Mouse (Mus musculus): ENCODE data around the gene Gm20219.

The Gm20219 gene

GRCm38 (mm10) chr17:56551841-56552581, 2.2 kb downstream of the Gm20219 start:
- DNase-seq = no peak

GRCm38 (mm10) chr17:56550784-56551475, 3.3 kb downstream of the Gm20219 start:
- no peak for DNase-seq

- DNase-seq = no peak
Measured at GRCm38 (mm10) chr17:56548605-56549105, 5.5 kb downstream of the Gm20219 start.

GRCm38 (mm10) chr17:56547846-56548604, 6.2 kb downstream of the Gm20219 start:
- DNase-seq = no peak

- no peak for DNase-seq
Measured at GRCm38 (mm10) chr17:56547116-56547845, 6.9 kb downstream of the Gm20219 start.

- DNase-seq = no peak
Measured at GRCm38 (mm10) chr17:56546576-56546975, 7.6 kb downstream of the Gm20219 start.

GRCm38 (mm10) chr17:56545945-56546344, 8.2 kb downstream of the Gm20219 start:
- DNase-seq = no peak

GRCm38 (mm10) chr17:56544699-56545387, 9.3 kb downstream of the Gm20219 start:
- no peak for DNase-seq

- no peak for DNase-seq
Measured at GRCm38 (mm10) chr17:56543684-56544224, 10.4 kb downstream of the Gm20219 start.

- no peak for DNase-seq
Measured at GRCm38 (mm10) chr17:56542736-56543135, 11.5 kb downstream of the Gm20219 start.

GRCm38 (mm10) chr17:56540562-56540975, 13.6 kb downstream of the Gm20219 start:
- no peak for DNase-seq

GRCm38 (mm10) chr17:56537912-56538311, 16.3 kb downstream of the Gm20219 start:
- no peak for DNase-seq

- DNase-seq = no peak
Measured at GRCm38 (mm10) chr17:56536874-56537273, 17.3 kb downstream of the Gm20219 start.

GRCm38 (mm10) chr17:56536192-56536591, 18.0 kb downstream of the Gm20219 start:
- DNase-seq = peak; percentile 31

GRCm38 (mm10) chr17:56524943-56525342, 29.2 kb downstream of the Gm20219 start:
- DNase-seq = no peak

GRCm38 (mm10) chr17:56522744-56523143, 31.4 kb downstream of the Gm20219 start:
- DNase-seq = no peak

- DNase-seq = no peak
Measured at GRCm38 (mm10) chr17:56515690-56516410, 38.3 kb downstream of the Gm20219 start.

GRCm38 (mm10) chr17:56514916-56515315, 39.3 kb downstream of the Gm20219 start:
- no peak for DNase-seq

- DNase-seq = no peak
Measured at GRCm38 (mm10) chr17:56514330-56514729, 39.9 kb downstream of the Gm20219 start.

GRCm38 (mm10) chr17:56512310-56512709, 41.9 kb downstream of the Gm20219 start, which contains the start of gene Znrf4:
Gene Znrf4, minus strand, starts transcription at chr17:56512431.
- DNase-seq = no peak

GRCm38 (mm10) chr17:56511707-56512090, 42.5 kb downstream of the Gm20219 start:
- no peak for DNase-seq
